1 mouse cellular context compared by ENCODE assay signal in the genomic region with DNA sequence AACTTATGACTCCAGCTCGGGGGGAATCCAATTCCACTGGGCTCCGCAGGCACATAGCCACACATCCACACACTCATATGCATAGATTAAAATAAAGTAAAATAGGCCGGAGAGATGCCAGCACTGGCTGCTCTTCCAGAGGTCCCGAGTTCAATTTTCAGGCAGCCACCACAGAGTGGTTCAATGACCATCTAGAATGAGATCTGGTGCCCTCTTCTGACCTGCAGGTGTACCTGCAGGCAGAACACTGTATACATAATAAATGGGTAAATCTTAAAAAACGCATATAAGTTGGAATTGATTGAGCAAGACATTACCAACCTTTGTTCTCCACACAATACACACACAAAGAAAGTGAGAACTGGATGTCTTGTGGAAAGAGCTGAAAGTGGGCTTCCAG.
TF ChIP-seq lines count a peak whose summit lies in the region.

No protein-coding gene starts in this region.

TF ChIP-seq in CH12.LX, 34 proteins besides CTCF, POLR2A, EP300 and RAD21:
- TF ChIP-seq NRF1 (IDR thresholded peaks at IDR 0.05; ENCODE audit: low read depth, low read length), result no peak
- TF ChIP-seq RCOR1 (conservative IDR thresholded peaks at IDR 0.05; ENCODE audit: low read depth, low read length), result no peak
- TF ChIP-seq SMC3 (IDR thresholded peaks at IDR 0.05; ENCODE audit: low read depth, low read length), result peak; percentile 58
- no peak for TF ChIP-seq JUND (conservative IDR thresholded peaks at IDR 0.05; ENCODE audit: low read depth, low read length)
